Mouse (Mus musculus): Measurements from ENCODE around the gene Ciao1.
"Not testable (repeated sequence)": the region's sequence is repeated elsewhere in the genome, so short reads cannot be mapped to it uniquely, and the experiment has no call there.

The Ciao1 gene

GRCm38 (mm10) chr2:127250291-127251008 is 2.8 kb upstream of the Ciao1 start:
- no peak for DNase-seq (ENCODE audit: low read depth, low spot score)

DNA sequence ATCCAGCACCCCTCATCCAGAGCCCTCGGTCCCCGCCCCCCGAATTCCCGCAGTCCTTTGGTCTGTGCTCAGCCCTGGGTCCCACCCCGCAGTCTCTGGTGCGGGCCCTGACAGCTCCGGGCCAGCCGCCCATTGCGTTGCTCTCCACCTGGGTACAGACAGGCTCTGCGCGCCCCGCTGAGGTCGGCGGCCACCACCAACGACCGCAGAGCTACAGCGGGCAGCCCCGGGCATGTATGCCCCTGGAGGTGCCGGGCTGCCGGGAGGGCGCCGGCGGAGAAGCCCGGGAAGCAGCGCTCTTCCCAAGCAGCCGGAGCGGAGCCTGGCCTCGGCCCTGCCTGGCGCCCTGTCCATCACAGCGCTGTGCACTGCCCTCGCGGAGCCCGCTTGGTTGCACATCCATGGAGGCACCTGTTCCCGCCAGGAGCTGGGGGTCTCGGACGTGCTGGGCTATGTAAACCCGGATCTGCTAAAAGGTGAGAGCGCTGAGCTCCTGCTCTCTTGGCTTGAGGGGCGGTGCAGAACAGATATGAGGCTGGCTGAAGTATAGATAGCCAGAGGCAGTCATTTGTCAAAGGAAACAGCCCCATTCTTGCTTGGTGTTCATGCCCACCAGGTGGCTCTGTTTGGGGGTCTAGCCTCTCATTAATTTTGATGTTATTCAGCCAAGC is 853 bp upstream of the Ciao1 start:
- DNase-seq (ENCODE audit: low read depth, low spot score): no peak

DNA sequence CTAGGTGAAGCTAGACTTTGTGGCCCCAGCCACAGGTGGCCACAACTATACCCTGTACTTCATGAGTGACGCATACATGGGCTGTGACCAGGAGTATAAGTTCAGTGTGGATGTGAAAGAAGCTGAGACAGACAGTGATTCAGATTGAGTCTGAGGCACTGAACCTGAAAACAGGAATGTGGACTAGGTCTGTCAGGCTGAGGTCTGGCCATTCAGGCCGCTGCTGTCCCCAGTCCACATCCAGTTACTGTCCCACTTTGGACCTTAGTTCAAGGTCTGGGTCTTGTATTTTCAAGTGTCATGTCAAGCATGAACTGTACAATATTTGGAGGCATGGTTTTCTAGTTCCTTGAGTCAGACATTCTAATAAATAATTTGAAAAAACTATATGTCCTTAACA is 7.6 kb downstream of the Ciao1 start:
- no peak for DNase-seq (ENCODE audit: low read depth, low spot score)

GRCm38 (mm10) chr2:127237897-127238610 is 9.6 kb downstream of the Ciao1 start:
- DNase-seq (ENCODE audit: low read depth, low spot score): no peak

DNA sequence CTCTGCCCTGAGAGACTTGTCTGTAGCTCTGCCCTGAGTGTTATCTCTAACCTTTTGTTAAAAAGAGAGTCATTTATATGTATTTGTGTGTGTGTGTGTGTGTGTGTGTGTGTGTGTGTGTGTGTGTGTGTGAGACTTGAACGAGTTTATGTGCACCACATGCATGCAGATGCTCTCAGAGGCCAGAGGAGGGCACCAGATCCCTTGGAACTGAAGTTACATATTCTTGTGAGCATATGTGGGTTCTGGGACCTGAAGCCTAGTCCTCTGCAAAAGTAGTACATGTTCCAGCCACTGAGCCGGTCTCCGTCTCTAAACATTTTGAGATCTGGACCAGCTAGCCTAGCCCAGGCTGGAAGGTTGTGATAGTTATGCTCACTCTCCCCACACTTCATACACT is 22.4 kb downstream of the Ciao1 start:
- no peak for DNase-seq (ENCODE audit: low read depth, low spot score)

- DNase-seq (ENCODE audit: low read depth, low spot score): no peak
Measured at GRCm38 (mm10) chr2:127217746-127218145, 29.9 kb downstream of the Ciao1 start.

GRCm38 (mm10) chr2:127210701-127211100 is 36.9 kb downstream of the Ciao1 start:
- DNase-seq (ENCODE audit: low read depth, low spot score): no peak

- no peak for DNase-seq (ENCODE audit: low read depth, low spot score)
Measured at GRCm38 (mm10) chr2:127208452-127208769, 39.2 kb downstream of the Ciao1 start.

- peak; percentile 98 for DNase-seq (ENCODE audit: low read depth, low spot score)
Measured at GRCm38 (mm10) chr2:127207547-127208451, 39.8 kb downstream of the Ciao1 start, which contains the start of the genes 1810024B03Rik and Snrnp200. Gene 1810024B03Rik (minus strand): TSS chr2:127208280. Gene Snrnp200 (plus strand): TSS chr2:127208386.

DNA sequence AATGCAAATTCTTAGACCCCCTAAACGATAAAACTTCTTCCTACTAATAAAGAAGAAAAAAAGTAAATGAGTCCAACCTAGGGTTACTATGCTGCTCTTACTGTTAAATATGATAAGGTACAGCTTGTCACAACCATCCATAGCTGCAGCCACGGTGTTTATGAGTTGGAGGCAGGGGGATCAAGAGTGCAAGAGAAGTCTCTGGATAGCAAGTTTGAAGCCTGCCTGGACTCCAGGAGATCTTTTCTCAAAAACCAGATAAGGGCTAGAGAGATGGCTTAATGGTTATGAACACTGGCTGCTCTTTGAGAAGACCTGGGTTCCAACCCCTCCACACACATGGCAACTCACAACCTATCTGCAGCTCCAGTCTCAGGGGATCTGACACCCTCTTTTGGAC is 40.7 kb downstream of the Ciao1 start:
- no peak for DNase-seq (ENCODE audit: low read depth, low spot score)

- DNase-seq (ENCODE audit: low read depth, low spot score): not testable (repeated sequence)
Measured at GRCm38 (mm10) chr2:127205936-127206335, 41.7 kb downstream of the Ciao1 start.

DNA sequence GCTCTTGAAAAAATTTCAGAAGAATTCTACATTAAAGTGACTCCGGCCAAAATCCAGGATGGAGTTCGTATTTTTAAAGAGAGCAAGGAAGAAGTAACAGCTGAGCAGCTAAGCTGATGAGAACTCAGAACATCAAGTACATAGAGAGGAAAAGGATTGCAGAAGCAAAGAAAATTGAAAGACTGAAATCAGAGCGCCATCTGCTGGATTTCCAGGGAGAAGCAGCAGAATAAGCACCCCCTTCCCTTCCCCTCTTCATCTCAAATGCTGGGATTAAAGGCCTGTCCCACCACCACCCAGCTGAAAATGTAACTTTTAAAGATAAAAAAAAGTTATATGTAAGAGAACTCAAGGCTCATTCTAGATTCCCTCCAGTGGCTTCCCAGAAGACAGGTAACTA is 42.7 kb downstream of the Ciao1 start:
- DNase-seq (ENCODE audit: low read depth, low spot score): peak; percentile 38

All from telencephalon, adult 2 months (tissue).